Mouse (Mus musculus): Measurements from ENCODE around the gene Fance.
"Not testable (repeated sequence)": the region's sequence is repeated elsewhere in the genome, so short reads cannot be mapped to it uniquely, and the experiment has no call there.

Gene Fance

DNA sequence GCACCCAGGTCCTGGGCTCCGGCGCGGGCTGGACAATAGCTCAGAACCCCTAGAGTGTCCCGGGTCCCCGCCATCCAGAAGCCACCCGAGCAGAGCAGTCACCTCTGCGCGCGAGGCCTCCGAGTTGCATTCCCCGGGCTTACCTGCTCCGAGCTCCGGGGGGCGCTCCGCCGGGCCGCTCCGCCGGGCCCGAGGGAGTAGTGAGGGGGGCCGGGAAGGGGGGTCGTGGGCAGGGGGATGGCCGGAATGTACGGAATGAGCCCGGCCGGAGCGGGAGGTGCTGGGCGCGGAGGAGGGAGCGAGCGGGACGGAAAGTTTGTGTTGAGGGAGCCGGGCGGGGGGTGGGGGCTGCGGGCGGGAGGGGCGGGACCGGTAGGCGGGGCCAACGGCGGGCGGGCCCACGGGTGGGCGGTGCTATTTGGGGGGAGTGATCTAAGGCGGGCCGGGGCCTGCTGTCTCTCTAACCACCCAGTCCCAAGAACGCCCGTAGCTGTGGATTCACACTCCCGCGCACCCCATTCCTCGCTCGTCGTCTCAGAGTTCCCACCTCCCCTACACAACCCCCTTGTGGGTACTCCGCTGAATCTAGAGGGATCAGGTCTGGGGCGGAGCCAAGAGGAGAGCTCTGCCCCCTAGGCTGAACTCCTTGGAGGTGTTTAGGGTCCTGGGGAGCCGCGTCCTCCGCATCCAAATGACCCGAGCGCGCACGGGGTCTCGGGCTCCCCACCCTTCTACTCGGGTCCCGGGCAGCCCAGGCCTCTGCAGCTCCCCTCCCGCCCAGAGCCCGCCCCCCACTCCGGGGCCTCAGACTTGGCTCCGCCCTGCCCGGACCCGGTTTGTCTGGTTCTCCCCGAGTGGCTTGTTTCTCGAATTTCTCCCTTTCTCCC lies 37.4 kb downstream of the Fance start, which contains the start of gene Tead3:
Gene Tead3 (minus strand): TSS at position 352 of the 887 bp plus-strand sequence.
- peak; percentile 93 for DNase-seq

DNA sequence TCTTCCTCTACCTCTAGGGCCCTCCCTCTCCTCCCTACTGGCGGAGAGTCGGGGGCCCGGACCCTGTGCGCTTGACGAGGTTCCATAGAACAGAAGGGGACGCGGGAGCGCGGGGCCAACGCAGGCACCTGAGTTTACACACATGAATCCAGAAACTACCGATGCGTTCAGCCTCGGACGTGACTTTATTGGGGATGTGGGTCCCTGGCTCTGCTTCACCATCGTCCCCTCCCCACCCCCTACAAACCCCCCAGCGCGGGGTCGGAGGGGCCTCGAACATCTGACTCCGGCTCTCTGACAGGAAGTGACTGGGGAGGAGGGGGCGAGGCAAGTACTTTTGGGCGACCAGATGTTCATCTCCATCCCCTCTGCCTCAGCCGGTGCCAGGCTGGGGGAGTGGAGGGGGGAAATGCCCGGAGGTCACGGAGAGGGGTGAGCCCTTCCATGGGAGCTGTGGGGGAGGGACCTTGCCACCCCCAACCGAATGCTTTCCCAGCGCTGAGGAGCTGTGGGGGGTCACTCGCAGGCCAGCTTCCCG lies 38.1 kb downstream of the Fance start:
- peak; percentile 64 for DNase-seq

DNA sequence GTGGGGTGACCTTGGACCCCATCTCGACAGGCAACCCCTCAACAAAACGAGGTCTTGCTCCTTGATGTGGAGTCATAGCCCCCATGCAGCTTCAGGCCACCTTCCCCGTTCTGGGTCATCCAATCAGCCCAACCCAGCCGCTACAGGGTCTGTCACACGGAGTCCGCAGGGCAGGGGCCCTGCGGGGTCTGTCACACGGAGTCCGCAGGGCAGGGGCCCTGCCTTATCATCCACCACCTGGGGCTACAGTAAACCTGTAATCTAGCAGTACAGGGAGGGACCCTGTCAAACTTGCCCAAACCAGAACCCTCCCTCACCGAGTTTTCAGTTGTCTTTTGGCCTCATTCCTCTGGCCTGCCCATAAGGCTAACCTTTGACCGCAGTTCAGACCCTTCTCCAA lies 38.7 kb downstream of the Fance start:
- no peak for DNase-seq

DNA sequence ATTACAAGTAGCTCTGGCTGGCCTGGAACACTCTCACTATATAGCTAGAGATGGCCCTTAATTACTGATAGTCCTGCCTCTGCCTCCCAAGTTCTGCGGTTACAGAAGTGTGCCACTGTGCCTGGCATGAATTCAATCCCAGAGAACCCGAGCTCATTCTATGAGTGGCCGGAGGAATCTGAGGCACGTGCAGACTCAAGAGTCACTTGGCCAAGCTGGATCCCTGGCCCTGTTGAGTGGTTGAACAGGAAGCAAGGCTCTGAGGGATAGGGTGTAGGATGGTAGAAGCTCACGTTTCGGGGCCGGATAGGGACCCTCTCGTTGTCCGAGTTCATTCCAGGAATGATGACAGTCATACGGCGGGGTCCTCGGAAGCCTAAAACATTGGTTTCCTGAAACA lies 42.6 kb downstream of the Fance start:
- DNase-seq: no peak

DNA sequence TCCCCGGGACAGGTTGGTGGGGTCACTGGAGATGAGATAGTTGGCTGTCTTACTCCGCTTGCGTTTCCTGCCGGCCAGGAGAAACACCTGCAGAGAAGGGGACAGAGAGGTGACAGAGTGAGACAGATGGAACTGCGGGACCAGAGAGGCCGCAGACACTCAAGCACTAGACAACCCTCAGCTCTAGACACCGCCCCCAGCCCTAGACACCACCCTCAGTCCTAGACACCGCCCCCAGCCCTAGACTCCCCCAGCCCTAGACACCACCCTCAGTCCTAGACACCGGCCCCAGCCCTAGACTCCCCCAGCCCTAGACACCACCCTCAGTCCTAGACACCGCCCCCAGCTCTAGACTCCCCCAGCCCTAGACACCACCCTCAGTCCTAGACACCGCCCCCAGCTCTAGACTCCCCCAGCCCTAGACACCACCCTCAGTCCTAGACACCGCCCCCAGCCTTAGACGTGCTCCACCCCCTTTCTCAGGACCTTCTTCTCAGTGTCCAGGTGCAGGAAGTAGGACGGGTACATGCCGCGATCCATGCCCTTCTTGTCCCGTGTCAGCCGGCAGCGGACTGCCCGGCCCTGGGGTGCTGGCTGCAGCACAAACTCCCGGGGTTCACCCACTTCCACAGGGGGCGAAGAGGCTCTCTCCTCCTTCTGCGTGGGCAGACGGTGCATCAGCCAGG lies 45.4 kb downstream of the Fance start:
- DNase-seq: not testable (repeated sequence)

DNA sequence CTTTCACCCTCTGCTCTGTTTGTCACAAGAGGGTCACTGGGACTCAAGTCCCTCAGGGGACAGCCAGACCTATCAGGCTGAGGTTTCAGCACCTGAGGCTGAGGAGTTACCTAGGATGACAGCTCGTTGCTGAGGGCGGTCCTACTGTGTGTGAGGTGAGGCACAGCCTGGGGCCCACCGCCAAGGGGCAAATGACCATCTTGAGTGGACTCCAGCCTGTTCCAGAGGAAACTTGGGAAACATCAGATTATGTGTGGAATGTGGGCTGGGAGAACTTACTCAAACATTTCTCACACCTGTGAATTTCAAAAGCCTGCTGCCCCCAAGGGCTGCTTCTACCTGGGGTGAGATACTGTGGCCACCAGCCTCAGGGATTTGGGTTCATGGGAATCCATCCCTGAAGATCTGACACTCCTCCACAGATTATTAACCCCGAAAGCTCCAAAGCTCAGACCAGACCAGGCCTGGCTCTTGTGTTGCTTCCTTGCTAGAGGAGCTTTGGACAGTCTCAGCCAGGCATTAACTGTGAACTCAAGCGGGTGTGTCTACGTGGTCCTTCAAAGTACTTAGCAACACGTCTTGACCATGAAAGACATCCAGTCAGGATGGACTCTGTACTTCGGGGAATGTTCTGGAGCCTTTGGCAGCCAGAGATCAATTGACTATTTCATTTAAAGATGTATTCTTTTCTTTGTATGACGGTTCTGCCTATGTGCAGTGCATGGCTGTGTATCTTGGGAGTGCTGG lies 47.4 kb downstream of the Fance start:
- no peak for DNase-seq

DNA sequence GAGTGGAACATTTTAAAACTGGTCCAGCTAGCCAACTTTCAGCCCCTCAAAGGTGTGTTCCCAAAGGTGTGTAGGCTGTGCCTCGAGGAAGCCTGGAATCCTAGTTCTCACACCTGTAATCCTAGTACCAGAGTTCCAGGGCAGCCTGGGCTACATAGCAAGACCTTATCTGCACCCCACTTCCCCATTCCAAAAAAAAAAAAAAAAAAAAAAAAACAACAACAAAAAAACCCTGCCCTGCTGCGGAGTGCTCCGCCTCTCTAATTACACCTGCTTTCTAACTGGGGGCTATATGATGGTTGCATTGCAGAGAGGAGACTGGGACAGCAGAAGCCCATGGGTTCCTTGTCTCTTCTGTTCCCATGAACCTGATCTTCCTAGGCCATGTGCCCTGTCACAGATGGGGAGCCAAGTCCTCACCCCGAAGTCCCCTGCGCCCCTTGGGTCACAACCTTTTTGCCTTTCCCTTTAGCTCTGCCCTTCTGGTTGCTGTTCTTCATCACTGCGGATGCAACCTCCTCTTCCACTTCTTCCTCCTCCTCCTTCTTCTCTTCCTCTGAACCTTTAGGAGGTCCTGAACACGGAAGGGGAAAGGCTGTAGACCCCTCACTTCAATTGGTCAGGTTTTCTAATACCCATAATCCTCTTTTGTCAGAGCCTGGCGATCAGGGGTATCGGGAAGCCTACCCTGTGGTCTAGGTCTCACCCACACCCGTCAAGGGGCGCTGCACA lies 48.8 kb downstream of the Fance start:
- DNase-seq: no peak

DNA sequence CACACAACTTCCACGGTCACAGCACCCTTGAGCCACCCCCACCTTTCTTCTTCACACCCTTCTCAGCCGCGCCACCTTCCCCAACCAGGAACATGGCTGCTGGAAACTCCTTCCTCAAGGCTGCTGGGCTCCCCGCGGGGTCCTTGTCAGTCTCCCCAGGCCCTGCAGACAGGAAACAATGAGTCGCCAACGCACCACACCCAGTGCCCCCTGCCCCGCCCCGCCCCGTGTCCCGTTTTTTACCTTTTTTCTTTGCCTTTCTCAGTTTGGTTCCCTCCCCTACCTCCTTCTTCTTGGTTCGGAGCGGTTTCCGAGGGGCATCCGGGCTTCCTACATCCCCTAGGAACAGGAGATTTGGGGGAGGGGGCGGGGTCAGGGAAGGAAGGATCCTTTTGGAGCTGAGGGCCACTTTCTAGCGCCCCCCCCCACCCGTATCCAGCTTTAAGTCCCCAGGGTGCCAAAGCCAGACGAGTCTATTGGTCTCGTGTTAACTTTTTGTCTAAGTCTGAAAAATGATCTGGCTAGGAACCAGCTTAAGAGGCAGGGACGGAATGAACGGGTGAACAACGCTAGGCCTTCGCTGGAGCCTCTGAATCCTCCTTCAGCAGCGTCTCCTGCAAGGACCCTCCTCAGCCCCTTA lies 49.5 kb downstream of the Fance start:
- DNase-seq: no peak

DNA sequence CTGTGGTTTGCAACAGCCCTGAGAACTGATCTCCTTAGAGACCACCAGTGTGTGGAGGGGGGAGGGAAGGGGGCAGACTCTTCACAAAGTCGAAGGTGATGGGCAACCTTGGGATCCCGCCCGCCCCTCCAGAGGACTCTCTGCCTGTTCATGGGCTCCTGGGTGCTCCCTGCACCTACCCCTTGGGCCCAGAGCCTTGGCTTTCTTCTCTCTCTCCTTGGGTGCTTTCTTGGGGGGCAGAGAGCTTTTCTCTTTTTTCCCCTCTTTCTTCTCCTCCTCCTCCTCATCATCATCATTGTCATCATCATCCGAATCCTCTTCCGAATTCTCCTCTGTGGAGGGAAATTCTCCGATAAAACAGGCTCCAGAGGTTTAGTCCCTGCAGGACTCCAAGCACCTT lies 50.2 kb downstream of the Fance start:
- no peak for DNase-seq

DNA sequence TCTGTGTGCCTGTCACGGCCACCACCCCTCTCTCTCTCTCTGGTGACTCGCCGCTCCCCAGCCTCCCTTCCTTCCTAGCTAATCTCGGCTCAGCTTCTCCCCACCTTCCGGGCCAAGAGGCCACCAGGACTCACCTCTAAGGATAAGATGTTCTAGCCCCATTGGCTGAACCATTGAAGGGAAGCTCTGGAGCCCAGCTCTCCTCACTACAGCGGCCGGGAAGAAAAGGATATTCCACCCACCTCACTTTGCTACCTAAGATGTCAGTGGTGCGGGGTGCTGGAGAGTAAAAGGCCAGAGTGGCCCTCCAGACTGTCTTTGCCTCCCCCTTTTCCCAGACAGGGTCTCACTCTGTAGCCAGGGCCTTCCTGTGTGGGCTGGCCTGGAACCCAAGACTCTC lies 51.8 kb downstream of the Fance start, which contains the start of gene Tulp1:
Gene Tulp1 (minus strand): TSS at position 101 of the 400 bp plus-strand sequence.
- no peak for DNase-seq

DNA sequence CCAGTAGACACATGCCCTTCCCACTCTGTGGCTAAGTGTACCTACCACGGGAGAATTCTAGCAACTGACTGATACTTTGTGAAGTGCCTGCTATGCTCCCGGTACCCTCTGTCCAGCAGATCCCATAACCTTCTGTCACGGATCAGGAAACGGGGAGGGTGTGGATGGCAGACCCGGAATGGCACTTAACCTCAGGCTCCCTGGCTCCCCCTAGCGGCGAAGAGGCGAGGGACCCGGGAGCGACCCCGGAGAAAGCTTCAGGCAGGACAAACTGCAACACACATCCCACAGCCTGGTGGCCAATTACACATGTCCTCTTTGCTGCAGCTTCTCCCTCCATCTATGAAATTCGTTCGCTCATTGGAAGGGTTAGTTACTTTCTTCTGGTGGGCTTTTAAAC lies 55.1 kb downstream of the Fance start:
- peak; percentile 93 for DNase-seq

DNA sequence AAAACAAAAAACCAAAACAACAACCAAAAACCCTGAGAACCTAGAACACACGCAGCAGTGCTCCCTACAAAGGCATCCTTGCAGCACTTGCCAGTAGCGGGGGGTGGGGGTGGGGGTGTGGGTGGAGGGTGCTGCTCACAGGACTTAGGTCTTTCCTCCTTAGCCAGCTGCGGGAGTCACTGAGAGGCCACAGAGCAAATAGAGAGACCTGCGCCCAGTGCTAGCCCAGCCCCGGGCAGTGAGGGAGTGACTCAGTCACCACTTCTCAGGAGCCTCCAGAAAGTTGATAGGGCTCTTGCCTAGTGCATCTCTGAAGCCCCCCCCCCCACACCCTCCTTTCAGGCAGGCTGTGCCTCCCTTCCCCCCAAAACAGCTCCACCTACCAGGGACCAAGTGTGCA lies 55.7 kb downstream of the Fance start:
- no peak for DNase-seq

DNA sequence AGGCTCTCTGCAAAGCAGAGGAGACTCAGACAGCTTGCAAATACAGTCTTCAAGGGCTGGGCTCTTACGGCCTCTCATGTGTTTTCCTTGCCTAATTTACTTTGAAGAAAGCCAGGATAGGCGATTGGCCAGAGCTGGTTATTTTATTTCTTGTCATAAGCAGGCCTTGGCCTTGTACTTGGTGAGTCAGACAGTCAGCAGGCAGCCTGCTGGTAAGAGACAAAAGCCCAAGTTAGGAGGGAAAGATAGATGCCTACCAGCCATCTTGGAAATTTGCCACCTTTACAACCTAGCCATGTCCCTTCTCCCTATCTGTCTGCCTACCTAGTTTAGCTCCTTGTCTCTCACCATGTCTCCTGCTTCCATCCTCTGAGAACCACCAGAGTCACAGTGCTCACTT lies 58.0 kb downstream of the Fance start:
- DNase-seq: no peak

DNA sequence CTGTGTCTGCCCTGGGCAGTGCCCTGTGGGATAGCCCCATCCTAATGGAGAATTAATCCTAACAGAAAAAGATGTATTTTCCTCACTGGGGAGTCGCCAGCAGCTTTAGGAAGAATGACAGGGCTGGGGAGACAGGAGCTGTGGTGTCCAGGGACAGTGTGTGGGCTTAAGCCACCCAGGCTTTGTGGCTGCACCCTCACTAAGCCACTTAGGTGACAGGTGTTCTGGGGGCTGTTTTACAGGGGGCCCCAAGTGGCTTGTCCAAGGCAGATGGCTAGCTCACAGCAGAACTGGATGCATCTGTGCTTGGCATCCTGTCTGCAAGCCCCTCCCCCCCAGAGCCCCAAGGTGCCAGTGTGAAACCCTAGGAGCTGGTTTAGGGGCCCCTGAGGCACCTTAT lies 58.6 kb downstream of the Fance start:
- no peak for DNase-seq

DNA sequence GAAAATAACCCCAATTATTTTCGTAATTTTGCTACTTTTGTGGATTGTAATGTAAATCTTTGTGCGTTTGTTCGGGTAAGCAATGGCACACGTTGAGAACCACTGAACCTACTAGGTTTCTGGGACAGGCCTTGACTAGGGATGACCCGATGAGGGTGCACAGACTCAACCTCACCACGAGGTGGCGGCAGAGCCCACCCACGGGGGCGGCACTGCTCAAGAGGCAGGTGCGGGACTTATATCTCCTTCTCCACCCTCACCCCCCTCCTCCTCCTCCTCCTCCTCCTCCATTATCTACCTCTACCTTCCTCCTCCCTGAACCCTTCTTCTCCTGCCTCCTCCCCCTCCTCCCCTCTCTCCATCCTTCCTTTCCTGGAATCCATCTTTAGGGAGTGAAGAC lies 60.5 kb downstream of the Fance start:
- peak; percentile 94 for DNase-seq

DNA sequence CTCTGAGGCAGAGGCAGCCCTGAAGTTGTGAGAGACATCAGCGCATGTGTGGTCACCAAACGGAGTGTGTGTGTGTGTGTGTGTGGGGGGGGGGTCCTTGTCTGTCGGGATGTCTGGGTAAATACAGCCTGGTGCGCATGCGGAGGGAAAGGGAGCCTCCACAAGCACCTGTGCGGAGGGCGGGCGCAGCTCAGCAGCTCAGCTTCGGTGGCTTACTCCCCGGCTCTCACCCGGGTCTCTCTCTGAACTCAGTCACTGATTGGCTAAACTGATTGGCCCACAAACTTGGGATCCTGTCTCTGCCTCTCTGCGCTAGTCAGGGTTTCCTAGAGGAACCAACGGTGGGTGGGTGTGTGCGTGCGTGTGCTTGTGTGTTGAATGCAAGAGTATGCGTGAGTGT lies 61.2 kb downstream of the Fance start:
- DNase-seq: peak; percentile 87

DNA sequence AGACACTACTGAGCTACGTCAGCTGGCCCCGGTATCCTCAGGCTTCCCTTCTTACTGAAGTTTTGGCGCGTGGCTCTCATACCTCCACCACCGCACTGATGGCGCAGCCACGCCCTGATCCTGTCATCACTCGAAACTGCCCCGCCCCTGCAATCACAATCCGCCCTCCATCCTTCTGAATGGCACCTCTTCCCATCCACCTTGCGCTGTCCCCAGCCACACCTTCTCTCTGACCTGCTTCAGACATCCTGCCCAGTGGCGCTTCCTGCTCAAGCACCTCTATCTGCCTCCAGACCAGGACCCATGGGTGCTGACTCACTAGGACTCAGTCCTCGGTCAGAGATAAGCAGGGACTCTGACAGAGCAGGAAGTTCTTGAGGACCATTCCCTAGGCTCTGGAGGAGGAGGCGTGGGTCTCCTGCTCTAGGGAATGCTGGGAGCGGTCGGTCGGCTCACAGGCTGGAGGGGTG lies 62.3 kb downstream of the Fance start:
- peak; percentile 62 for DNase-seq
